Mouse (Mus musculus) right cerebral cortex, adult 2 months (tissue): Measurements from ENCODE around the gene Ppara.
"Not testable (repeated sequence)": the region's sequence is repeated elsewhere in the genome, so short reads cannot be mapped to it uniquely, and the experiment has no call there.

Experiments used
- DNase-seq, 2 experiments: peaks; one replicate each; pipeline ENCODE4 v3.0.0; 2021 to 2022; ENCODE audit warnings: low spot score in 2 of 2

Ppara gene

GRCm38 (mm10) chr15:85756611-85757010 is 21.8 kb downstream of the Ppara start:
- DNase-seq, result no peak

- DNase-seq, result no peak
These were observed 23.0 kb downstream of the Ppara start for GRCm38 (mm10) chr15:85757768-85758167.

DNA sequence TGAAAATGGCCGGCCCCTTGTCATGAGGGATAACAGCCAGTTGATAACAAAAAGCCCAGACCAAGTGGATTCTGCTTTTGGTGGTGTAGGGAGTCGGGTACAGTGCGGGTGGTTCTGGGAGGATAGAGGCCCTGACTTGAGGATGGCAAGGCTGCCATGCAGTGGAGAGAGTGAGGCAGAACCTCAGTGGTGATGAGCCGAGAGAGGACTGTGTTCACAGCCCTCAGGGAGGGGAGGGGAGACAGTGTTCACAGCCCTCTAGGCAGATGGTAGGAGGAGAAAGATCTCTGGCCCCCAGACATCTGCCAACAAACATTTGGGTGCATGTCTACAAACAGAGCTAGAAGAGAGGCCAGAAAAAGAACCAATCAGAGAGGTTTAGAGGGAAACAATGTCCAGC is 28.0 kb downstream of the Ppara start:
- DNase-seq, result no peak

- no peak for DNase-seq
These were observed 30.2 kb downstream of the Ppara start for GRCm38 (mm10) chr15:85765022-85765421.

GRCm38 (mm10) chr15:85766677-85767076 is 31.9 kb downstream of the Ppara start:
- no peak for DNase-seq

DNA sequence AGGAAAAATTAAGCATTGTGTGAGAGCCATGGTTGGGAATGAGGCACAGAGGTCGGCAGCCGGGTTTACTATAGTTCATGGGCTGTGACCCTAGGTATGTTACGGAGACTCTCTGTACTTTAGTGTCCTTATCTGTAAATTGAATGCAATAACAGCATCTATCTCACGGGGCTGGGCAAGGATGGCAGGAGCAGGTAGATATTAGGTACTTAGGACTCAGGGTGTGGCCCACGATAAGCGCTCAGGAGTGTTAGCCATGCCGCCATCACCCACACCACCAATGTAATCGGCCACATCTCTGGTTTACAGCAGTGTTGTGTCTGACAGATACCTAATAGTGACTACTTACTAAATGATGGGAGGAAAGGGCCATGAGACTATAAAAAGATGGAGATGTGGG is 34.2 kb downstream of the Ppara start:
- no peak for DNase-seq

DNA sequence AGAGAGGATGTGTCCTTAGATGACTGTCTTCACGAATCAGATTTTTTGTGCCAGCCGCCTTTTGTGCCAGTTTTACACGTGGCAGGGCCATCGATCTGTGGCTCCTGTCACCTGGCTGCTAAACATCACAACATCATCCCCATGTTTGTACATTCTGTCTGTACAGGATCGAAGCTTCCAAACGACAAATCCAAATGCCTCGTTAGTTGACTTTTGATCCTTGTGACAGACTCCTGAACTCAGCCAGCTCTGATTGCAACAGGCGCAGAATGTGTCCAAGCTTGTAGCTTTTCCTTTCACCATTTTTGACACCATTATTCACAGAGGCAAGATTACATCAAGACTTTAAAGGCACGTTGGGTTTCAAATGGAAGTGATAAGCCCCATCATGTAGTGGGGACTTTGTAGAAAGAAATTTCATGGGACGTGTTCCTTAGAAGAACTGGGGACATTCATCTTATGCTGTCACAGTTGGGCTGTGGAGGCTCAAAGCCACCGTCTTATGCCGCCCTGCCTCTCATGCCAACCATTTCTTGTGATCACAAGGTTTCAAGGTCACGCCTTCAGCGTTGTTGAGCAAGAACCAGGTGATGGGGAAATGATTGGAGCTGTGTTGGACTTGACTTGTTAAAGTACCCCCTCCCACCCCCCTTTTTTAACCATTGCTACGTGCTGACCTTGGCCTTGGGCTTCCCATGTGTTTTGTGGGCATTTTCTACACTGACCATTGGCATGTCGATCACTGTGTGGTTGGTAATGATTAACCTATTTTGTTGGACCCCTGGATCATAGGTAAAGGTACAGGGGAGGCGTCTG is 36.7 kb downstream of the Ppara start:
- no peak for DNase-seq

- DNase-seq, result no peak
These were observed 37.5 kb downstream of the Ppara start for GRCm38 (mm10) chr15:85772146-85772740.

GRCm38 (mm10) chr15:85774419-85774818 is 39.6 kb downstream of the Ppara start:
- DNase-seq, result no peak

DNA sequence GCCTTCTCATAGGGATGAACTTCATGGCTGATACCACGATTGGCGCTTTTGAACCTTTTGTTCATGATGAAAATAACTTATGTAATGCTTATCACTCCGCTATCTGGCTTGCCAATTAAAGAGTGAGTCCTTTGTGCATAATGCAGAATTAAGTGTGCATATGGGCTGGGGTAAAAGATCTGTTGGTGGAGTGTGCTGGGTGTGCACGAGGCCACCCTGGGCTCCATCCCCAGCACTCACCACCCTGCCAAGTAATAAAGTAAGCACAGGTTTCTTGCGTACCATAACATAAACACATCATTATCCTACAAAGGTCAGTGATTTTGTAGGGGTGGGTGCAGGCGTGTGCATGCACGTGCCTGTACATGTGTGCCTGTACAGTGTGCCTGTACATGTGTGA is 40.2 kb downstream of the Ppara start:
- no peak for DNase-seq

DNA sequence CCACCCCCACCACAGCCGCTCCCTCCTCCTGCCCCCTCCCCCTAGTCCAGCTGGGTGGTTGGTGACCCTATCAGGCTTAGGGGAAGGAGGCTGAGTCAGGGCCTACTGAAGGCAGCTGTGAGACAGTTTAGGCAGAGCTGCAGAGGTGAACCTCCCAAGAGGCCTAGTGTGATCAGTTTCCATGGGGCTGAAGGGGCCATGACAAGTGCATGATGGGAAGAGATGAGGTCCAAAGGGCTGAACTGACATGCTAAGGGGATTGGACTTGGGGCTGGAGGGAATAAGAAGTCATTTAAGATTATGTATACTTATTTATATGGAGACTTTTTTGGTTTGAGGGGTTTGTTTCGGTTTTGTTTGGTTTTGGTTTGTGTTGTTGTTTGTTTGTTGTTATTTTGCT is 41.5 kb downstream of the Ppara start:
- DNase-seq, result no peak

DNA sequence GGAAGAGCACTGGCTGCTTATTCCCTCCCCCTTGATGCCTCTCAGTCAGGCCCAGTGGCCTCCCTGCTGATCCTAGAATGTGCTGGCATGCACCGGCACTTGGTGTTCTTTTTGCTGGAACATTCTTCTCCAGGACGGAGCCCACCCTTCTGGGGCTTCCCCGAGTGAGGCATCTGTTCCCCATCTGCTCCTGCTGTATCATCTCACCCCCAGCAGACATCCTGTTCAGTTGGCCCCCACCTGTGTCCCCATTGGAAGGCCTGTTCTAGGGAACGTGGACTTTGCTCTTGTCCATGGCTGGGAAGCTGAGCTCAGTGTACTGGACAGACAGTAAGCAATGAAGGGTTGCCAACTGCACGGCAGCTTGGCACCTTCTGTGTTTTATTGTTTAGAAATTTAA is 42.0 kb downstream of the Ppara start:
- no peak for DNase-seq

DNA sequence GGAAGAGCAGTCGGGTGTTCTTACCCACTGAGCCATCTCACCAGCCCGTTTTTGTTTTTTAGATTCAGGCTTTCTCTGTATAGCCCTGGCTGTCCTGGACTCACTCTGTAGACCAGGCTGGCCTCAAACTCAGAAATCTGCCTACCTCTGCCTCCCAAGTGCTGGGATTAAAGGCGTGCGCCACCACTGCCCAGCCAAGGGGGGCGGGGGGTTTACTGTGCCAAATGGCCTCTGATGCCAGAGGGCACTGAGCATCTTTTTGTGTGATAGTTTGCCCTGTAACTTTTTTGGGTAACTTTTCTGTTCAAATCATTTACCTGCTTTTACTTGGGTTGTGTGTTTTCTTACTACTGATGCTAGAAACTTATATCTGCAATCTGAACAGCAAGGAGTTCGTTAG is 44.1 kb downstream of the Ppara start:
- not testable (repeated sequence) for DNase-seq

GRCm38 (mm10) chr15:85783146-85783545 is 48.4 kb downstream of the Ppara start:
- no peak for DNase-seq

- DNase-seq, result no peak
These were observed 49.6 kb downstream of the Ppara start for GRCm38 (mm10) chr15:85784341-85784740.

DNA sequence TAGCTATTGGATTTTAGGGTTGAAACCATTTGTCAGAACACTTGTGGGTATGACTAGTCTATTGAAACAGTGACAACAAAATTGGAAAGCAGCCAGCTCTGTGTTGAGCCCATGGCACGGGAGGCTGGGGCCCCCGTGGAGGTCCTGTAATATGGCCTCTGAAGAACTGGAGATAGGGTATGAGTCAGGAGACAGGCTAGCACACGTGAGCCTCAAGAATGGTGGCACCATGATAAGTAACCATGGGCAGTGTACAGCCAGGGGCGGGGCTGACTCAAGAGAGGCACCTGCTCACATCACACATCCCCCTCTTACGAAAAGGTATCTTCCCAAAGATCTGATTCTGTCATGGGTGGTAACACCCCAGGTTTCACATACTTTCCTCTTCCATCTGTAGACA is 51.9 kb downstream of the Ppara start:
- DNase-seq, result no peak

GRCm38 (mm10) chr15:85787482-85787881 is 52.7 kb downstream of the Ppara start:
- no peak for DNase-seq

GRCm38 (mm10) chr15:85788051-85788450 is 53.3 kb downstream of the Ppara start:
- no peak for DNase-seq

- no peak for DNase-seq
These were observed 53.9 kb downstream of the Ppara start for GRCm38 (mm10) chr15:85788633-85789032.

DNA sequence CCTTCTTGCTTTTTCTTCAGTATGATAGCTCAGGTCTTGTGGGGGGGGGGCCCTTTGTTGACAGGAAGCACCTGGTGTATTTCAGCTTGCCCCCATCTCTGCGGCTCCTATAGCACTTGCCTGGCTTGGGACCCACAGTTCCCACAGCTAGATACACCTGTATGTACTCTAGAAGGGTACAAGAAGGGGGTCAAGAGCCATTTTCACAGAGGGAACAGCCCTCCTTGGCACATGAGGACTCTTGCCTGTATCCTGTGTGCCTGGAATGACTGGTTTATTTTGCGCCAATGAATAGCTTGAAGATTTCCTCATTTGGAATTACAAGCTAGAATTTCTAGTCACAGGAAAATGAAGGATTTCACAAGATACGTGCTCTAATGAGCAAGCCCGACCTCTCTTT is 56.7 kb downstream of the Ppara start:
- no peak for DNase-seq

DNA sequence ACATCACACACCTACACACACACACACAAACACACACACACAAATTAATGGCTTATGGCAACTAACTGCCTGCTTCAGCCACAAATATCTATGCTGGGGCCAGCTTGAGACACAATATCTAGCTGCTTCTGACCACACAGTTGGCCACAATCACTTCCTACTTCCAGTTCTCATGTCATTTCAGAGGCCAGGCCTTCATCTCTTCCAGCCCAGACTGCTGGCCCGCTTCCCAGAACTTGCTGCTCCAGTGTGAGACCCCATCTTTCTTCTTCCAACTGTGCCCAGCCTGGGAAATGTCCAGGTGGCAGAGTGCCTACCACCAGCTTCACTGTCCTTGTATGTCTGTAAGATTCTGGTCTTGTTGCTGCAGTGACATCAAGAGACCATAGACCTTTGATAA is 58.0 kb downstream of the Ppara start:
- DNase-seq, result peak in 1 of 2 experiments; percentile 10

GRCm38 (mm10) chr15:85795516-85795915 is 60.7 kb downstream of the Ppara start:
- no peak for DNase-seq

GRCm38 (mm10) chr15:85798676-85799075 is 63.9 kb downstream of the Ppara start:
- DNase-seq, result no peak

GRCm38 (mm10) chr15:85802931-85803330 is 68.1 kb downstream of the Ppara start:
- no peak for DNase-seq
